Mouse (Mus musculus) E14TG2a.4 (cell line): Measurements from ENCODE around the gene Polr3c.

Experiments
- CTCF ChIP-seq: conservative IDR thresholded peaks from 2 replicates; pipeline ENCODE4 v1.5.1; 2014; ENCODE audit warnings: low read length
- NANOG ChIP-seq: IDR thresholded peaks from 2 replicates; pipeline ENCODE4 v1.6.1; 2014; ENCODE audit warnings: borderline replicate concordance, low read length, mixed read lengths
- POU5F1 ChIP-seq: IDR thresholded peaks from 2 replicates; pipeline ENCODE4 v1.6.1; 2014; ENCODE audit warnings: low read length, borderline replicate concordance

- TF ChIP-seq CTCF, result no peak
- no peak for TF ChIP-seq NANOG
- TF ChIP-seq POU5F1, result no peak
Observed at GRCm38 (mm10) chr3:96683496-96683895, 43.9 kb downstream of the Polr3c start.
